Mouse (Mus musculus) kidney, postnatal 14 days (tissue): ENCODE data around the gene Sorcs2.

Experiments used
- DNase-seq: peaks from one replicate; pipeline ENCODE4 v3.0.0; 2022; ENCODE audit warnings: mixed read lengths

Sorcs2 gene

GRCm38 (mm10) chr5:35974265-35974664 lies 423.7 kb downstream of the Sorcs2 start:
- DNase-seq: no peak

- peak; percentile 89 for DNase-seq
Measured at GRCm38 (mm10) chr5:35973800-35974199, 424.1 kb downstream of the Sorcs2 start.

- DNase-seq: no peak
Measured at GRCm38 (mm10) chr5:35972739-35973138, 425.2 kb downstream of the Sorcs2 start.

GRCm38 (mm10) chr5:35971841-35972578 lies 425.9 kb downstream of the Sorcs2 start:
- peak; percentile 77 for DNase-seq

- DNase-seq: peak; percentile 73
Measured at GRCm38 (mm10) chr5:35970380-35971105, 427.4 kb downstream of the Sorcs2 start.

GRCm38 (mm10) chr5:35969857-35970256 lies 428.1 kb downstream of the Sorcs2 start:
- no peak for DNase-seq
